Mouse (Mus musculus) embryonic facial prominence, embryonic 10.5 days (tissue): Measurements from ENCODE around the gene Trim72. TPM values are rescaled to one million over a fixed set of nuclear protein-coding genes. Genes with fewer than 3 reads are reported as not detected.
"Not testable (repeated sequence)": the region's sequence is repeated elsewhere in the genome, so short reads cannot be mapped to it uniquely, and the experiment has no call there.

Source experiments
- DNase-seq: peaks from one replicate; pipeline ENCODE4 v3.0.0-alpha.2; 2017; ENCODE audit warnings: low spot score
- H3K27ac ChIP-seq: fragments of 300-500 bp; sonication (generic); replicated peaks from 2 replicates; pipeline ENCODE4 v1.5.1; 2016; ENCODE audit warnings: mild to moderate bottlenecking
- H3K27me3 ChIP-seq: fragments of 300-500 bp; sonication (generic); replicated peaks from 2 replicates; pipeline ENCODE4 v1.6.1; 2016; ENCODE audit warnings: low read depth, mild to moderate bottlenecking; ENCODE audit not compliant: poor library complexity, severe bottlenecking
- H3K36me3 ChIP-seq: fragments of 300-500 bp; sonication (generic); replicated peaks from 2 replicates; pipeline ENCODE4 v1.6.1; 2016; ENCODE audit warnings: mild to moderate bottlenecking, moderate library complexity
- H3K4me1 ChIP-seq: fragments of 300-500 bp; sonication (generic); 2 replicates; pipeline ENCODE4 v1.6.1; 2016
- H3K4me3 ChIP-seq: fragments of 300-500 bp; sonication (generic); 2 replicates; pipeline ENCODE4 v1.5.1; 2016; ENCODE audit warnings: mild to moderate bottlenecking, moderate library complexity
- H3K9me3 ChIP-seq: fragments of 300-500 bp; sonication (generic); 2 replicates; pipeline ENCODE4 v1.6.1; 2016; ENCODE audit warnings: mild to moderate bottlenecking
- WGBS: fragments of 180-500 bp; shearing (Covaris S2); methylation state at CpG from one replicate; pipeline ENCODE4 v1.1.7; 2016; 5-methylcytosine and 5-hydroxymethylcytosine counted together
- polyA plus RNA-seq: library from polyadenylated mRNA; unstranded; fragments of >200 nt; fragmentation: Nextera tagmentation; extraction: Ambion mirVana; gene quantifications from 2 replicates; pipeline ENCODE4 v1.2.1, GENCODE M21; 2016

The Trim72 gene
- polyA plus RNA-seq, 1 experiment from 2014 or later: not detected

GRCm38 (mm10) chr7:128016650-128017049, 12.9 kb downstream of the Trim72 start:
- DNase-seq: no peak
- no peaks in the 10 kb centered on the region for H3K27me3 ChIP-seq
- no peaks in the 10 kb centered on the region for H3K9me3 ChIP-seq
- WGBS: 80% methylated on average over 6 of the region's 6 CpGs
- H3K4me3 ChIP-seq: no peak overlapping the region
- no peaks in the 10 kb centered on the region for H3K4me1 ChIP-seq
- no peaks in the 10 kb centered on the region for H3K36me3 ChIP-seq
- H3K27ac ChIP-seq: no peak overlapping the region

GRCm38 (mm10) chr7:128018275-128018674, 14.5 kb downstream of the Trim72 start:
- no peaks in the 10 kb centered on the region for H3K36me3 ChIP-seq
- H3K4me3 ChIP-seq: no peak overlapping the region
- no peaks in the 10 kb centered on the region for H3K4me1 ChIP-seq
- no peak for DNase-seq
- no peaks in the 10 kb centered on the region for H3K27me3 ChIP-seq
- H3K27ac ChIP-seq: no peak overlapping the region
- 87% methylated on average over 3 of the region's 3 CpGs for WGBS
- no peaks in the 10 kb centered on the region for H3K9me3 ChIP-seq

- 77% methylated on average over 2 of the region's 2 CpGs for WGBS
- Histone ChIP-seq H3K4me3 (no peak overlapping the region), H3K36me3 (no peaks in the 10 kb centered on the region), H3K4me1 (no peaks in the 10 kb centered on the region), H3K27me3 (no peaks in the 10 kb centered on the region), H3K27ac (no peak overlapping the region), H3K9me3 (no peaks in the 10 kb centered on the region)
- no peak for DNase-seq
Observed at GRCm38 (mm10) chr7:128019187-128019586, 15.4 kb downstream of the Trim72 start.

GRCm38 (mm10) chr7:128022974-128023373, 19.2 kb downstream of the Trim72 start:
- H3K4me1 ChIP-seq: no peaks in the 10 kb centered on the region
- no peaks in the 10 kb centered on the region for H3K36me3 ChIP-seq
- 61% methylated on average over 8 of the region's 8 CpGs for WGBS
- DNase-seq: no peak
- H3K4me3 ChIP-seq: no peak overlapping the region
- H3K9me3 ChIP-seq: no peaks in the 10 kb centered on the region
- no peaks in the 10 kb centered on the region for H3K27me3 ChIP-seq
- H3K27ac ChIP-seq: no peak overlapping the region

- no peaks in the 10 kb centered on the region for H3K27me3 ChIP-seq
- WGBS: 94% methylated on average over 4 of the region's 4 CpGs
- H3K27ac ChIP-seq: no peak overlapping the region
Observed at GRCm38 (mm10) chr7:128023565-128023964, 19.8 kb downstream of the Trim72 start.

GRCm38 (mm10) chr7:128024364-128024763, 20.6 kb downstream of the Trim72 start:
- Histone ChIP-seq H3K4me3 (no peak overlapping the region), H3K9me3 (no peaks in the 10 kb centered on the region), H3K27ac (no peak overlapping the region), H3K27me3 (no peaks in the 10 kb centered on the region), H3K36me3 (no peaks in the 10 kb centered on the region), H3K4me1 (no peaks in the 10 kb centered on the region)
- no peak for DNase-seq
- WGBS: 93% methylated on average over 9 of the region's 9 CpGs

More at GRCm38 (mm10) chr7:128023565-128023964, 19.8 kb downstream of the Trim72 start:
- Histone ChIP-seq H3K4me1 (no peaks in the 10 kb centered on the region), H3K4me3 (no peak overlapping the region), H3K36me3 (no peaks in the 10 kb centered on the region), H3K9me3 (no peaks in the 10 kb centered on the region)
- no peak for DNase-seq

- Histone ChIP-seq H3K4me1 (no peaks in the 10 kb centered on the region), H3K27ac (no peak overlapping the region)
Observed at GRCm38 (mm10) chr7:128024932-128025331, 21.2 kb downstream of the Trim72 start.

GRCm38 (mm10) chr7:128025381-128025780, 21.6 kb downstream of the Trim72 start:
- DNase-seq: no peak
- Histone ChIP-seq H3K4me3 (no peak overlapping the region), H3K9me3 (no peaks in the 10 kb centered on the region), H3K27ac (no peak overlapping the region), H3K36me3 (no peaks in the 10 kb centered on the region), H3K4me1 (no peaks in the 10 kb centered on the region), H3K27me3 (no peaks in the 10 kb centered on the region)
- WGBS: 85% methylated on average over 4 of the region's 4 CpGs

More at GRCm38 (mm10) chr7:128024932-128025331, 21.2 kb downstream of the Trim72 start:
- Histone ChIP-seq H3K9me3 (no peaks in the 10 kb centered on the region), H3K36me3 (no peaks in the 10 kb centered on the region), H3K27me3 (no peaks in the 10 kb centered on the region), H3K4me3 (no peak overlapping the region)
- 91% methylated on average over 4 of the region's 4 CpGs for WGBS
- no peak for DNase-seq

GRCm38 (mm10) chr7:128031403-128031976, 27.7 kb downstream of the Trim72 start:
- H3K4me1 ChIP-seq: no peaks in the 10 kb centered on the region
- peak; percentile 52 for DNase-seq
- no peaks in the 10 kb centered on the region for H3K9me3 ChIP-seq
- no peak overlapping the region for H3K27ac ChIP-seq
- 35% methylated on average over 9 of the region's 9 CpGs for WGBS
- H3K36me3 ChIP-seq: no peaks in the 10 kb centered on the region
- H3K4me3 ChIP-seq: no peak overlapping the region
- H3K27me3 ChIP-seq: no peaks in the 10 kb centered on the region

GRCm38 (mm10) chr7:128032290-128032988, 28.7 kb downstream of the Trim72 start:
- WGBS: 93% methylated on average over 5 of the region's 5 CpGs
- Histone ChIP-seq H3K4me3 (no peak overlapping the region), H3K9me3 (no peaks in the 10 kb centered on the region), H3K36me3 (no peaks in the 10 kb centered on the region), H3K27me3 (no peaks in the 10 kb centered on the region), H3K27ac (no peak overlapping the region), H3K4me1 (no peaks in the 10 kb centered on the region)
- no peak for DNase-seq

GRCm38 (mm10) chr7:128032989-128033293, 29.2 kb downstream of the Trim72 start:
- H3K36me3 ChIP-seq: no peaks in the 10 kb centered on the region
- H3K9me3 ChIP-seq: no peaks in the 10 kb centered on the region
- no peaks in the 10 kb centered on the region for H3K4me1 ChIP-seq
- DNase-seq: no peak
- no peak overlapping the region for H3K27ac ChIP-seq
- H3K4me3 ChIP-seq: no peak overlapping the region
- no peaks in the 10 kb centered on the region for H3K27me3 ChIP-seq
- 96% methylated on average over 3 of the region's 3 CpGs for WGBS

GRCm38 (mm10) chr7:128033616-128034015, 29.9 kb downstream of the Trim72 start:
- no peak for DNase-seq
- no peaks in the 10 kb centered on the region for H3K36me3 ChIP-seq
- WGBS: 93% methylated on average over 4 of the region's 4 CpGs
- no peaks in the 10 kb centered on the region for H3K27me3 ChIP-seq
- no peak overlapping the region for H3K27ac ChIP-seq
- no peak overlapping the region for H3K4me3 ChIP-seq
- H3K9me3 ChIP-seq: no peaks in the 10 kb centered on the region
- no peaks in the 10 kb centered on the region for H3K4me1 ChIP-seq

GRCm38 (mm10) chr7:128042161-128042820, 38.5 kb downstream of the Trim72 start:
- not testable (repeated sequence) for H3K4me1 ChIP-seq, H3K9me3 ChIP-seq, H3K27ac ChIP-seq, DNase-seq, H3K4me3 ChIP-seq, H3K27me3 ChIP-seq, H3K36me3 ChIP-seq
- 78% methylated on average over 15 of the region's 15 CpGs for WGBS
